Mouse (Mus musculus) liver, embryonic 14.5 days (tissue): ENCODE measurements around the gene 2700081O15Rik. TPM values are rescaled to one million over a fixed set of nuclear protein-coding genes. Genes with fewer than 3 reads are reported as not detected.
"Not testable (repeated sequence)": the region's sequence is repeated elsewhere in the genome, so short reads cannot be mapped to it uniquely, and the experiment has no call there.

Experiments used
- ATAC-seq: fragments of 200-750 bp; cut with Nextera tagmentation; 2 replicates; pipeline ENCODE4 v1.8.0; 2017; ENCODE audit warnings: moderate number of reproducible peaks, mild to moderate bottlenecking, moderate library complexity; ENCODE audit not compliant: insufficient read depth
- DNase-seq, 3 experiments: peaks; one replicate each; pipeline ENCODE4 v3.0.0-alpha.2; 2012 to 2013; ENCODE audit warnings: low read depth in 3 of 3, low spot score in 3 of 3
- H3K27ac ChIP-seq: fragments of 300-500 bp; sonication (generic); 2 replicates; pipeline ENCODE4 v1.5.1; 2014; ENCODE audit warnings: moderate library complexity, mild to moderate bottlenecking, control low read depth, inconsistent platforms
- H3K27me3 ChIP-seq: fragments of 300-500 bp; sonication (generic); 2 replicates; pipeline ENCODE4 v1.6.1; 2014; ENCODE audit warnings: mild to moderate bottlenecking, low read length, moderate library complexity; ENCODE audit not compliant: control insufficient read depth, insufficient read depth
- H3K36me3 ChIP-seq: fragments of 300-500 bp; sonication (generic); replicated peaks from 2 replicates; pipeline ENCODE4 v1.6.1; 2014; ENCODE audit warnings: low read depth; ENCODE audit not compliant: control insufficient read depth, insufficient read depth
- H3K4me1 ChIP-seq, 2 experiments: fragments of 200-500 bp in 1 of 2; fragments of 300-500 bp in 1 of 2; sonication (generic) in 1 of 2; replicated peaks; 2 replicates each; pipeline ENCODE4 v1.6.1; 2012 to 2014; ENCODE audit warnings: antibody characterized with exemption in 1 of 2, inconsistent platforms in 1 of 2, low read length in 1 of 2; ENCODE audit not compliant: control insufficient read depth in 2 of 2, insufficient read depth in 2 of 2
- H3K4me2 ChIP-seq: fragments of 300-500 bp; sonication (generic); 2 replicates; pipeline ENCODE4 v1.6.1; 2014; ENCODE audit warnings: low read depth, mild to moderate bottlenecking, control low read depth, moderate library complexity
- H3K4me3 ChIP-seq, 2 experiments: fragments of 200-500 bp in 1 of 2; fragments of 300-500 bp in 1 of 2; sonication (generic) in 1 of 2; 2 replicates each; pipeline ENCODE4 v1.5.1; 2012 to 2014; ENCODE audit warnings: low read depth in 2 of 2, low read length in 2 of 2, mild to moderate bottlenecking in 2 of 2, control low read depth in 1 of 2, inconsistent platforms in 1 of 2, moderate library complexity in 1 of 2; ENCODE audit not compliant: insufficient read depth in 1 of 2
- H3K9ac ChIP-seq: fragments of 300-500 bp; sonication (generic); replicated peaks from 2 replicates; pipeline ENCODE4 v1.6.1; 2014; ENCODE audit warnings: mild to moderate bottlenecking, control low read depth, moderate library complexity
- H3K9me3 ChIP-seq: fragments of 300-500 bp; sonication (generic); 2 replicates; pipeline ENCODE4 v1.6.1; 2016; ENCODE audit warnings: low read length, mixed read lengths; ENCODE audit not compliant: control insufficient read depth
- CTCF ChIP-seq: IDR thresholded peaks from 2 replicates; pipeline ENCODE4 v1.5.1; 2016; ENCODE audit warnings: antibody characterized with exemption, low read depth, control low read depth
- EP300 ChIP-seq: IDR thresholded peaks from 2 replicates; pipeline ENCODE4 v1.6.1; 2016; ENCODE audit warnings: antibody characterized with exemption, low read depth
- WGBS: fragments of 180-500 bp; shearing (Covaris S2); extraction: QIAGEN DNeasy Blood & Tissue Kit; methylation state at CpG from one replicate; pipeline ENCODE4 v1.1.7; 2014; ENCODE audit not compliant: insufficient replicate concordance; 5-methylcytosine and 5-hydroxymethylcytosine counted together
- polyA plus RNA-seq, 2 experiments: library from polyadenylated mRNA; depleted of rRNA in 1 of 2; stranded (reverse) in 1 of 2; unstranded in 1 of 2; fragments of >200 nt; fragmentation: Nextera tagmentation in 1 of 2; extraction: Ambion mirVana in 1 of 2; gene quantifications; 2 replicates each; pipeline versions ENCODE4 v1.2.1 to v1.2.3; 2012 to 2014

Gene 2700081O15Rik
- polyA plus RNA-seq, 2 experiments: 0.86 to 6.3 TPM

GRCm38 (mm10) chr19:7396867-7397826, 20.3 kb upstream of the 2700081O15Rik start:
- not testable (repeated sequence) for H3K27ac ChIP-seq, H3K9ac ChIP-seq, H3K4me3 ChIP-seq, H3K27me3 ChIP-seq, H3K4me2 ChIP-seq, H3K4me1 ChIP-seq, H3K9me3 ChIP-seq, H3K36me3 ChIP-seq, DNase-seq, ATAC-seq
- peak; percentile 52 for TF ChIP-seq CTCF
- 67% methylated on average over 7 of the region's 10 CpGs for WGBS

DNA sequence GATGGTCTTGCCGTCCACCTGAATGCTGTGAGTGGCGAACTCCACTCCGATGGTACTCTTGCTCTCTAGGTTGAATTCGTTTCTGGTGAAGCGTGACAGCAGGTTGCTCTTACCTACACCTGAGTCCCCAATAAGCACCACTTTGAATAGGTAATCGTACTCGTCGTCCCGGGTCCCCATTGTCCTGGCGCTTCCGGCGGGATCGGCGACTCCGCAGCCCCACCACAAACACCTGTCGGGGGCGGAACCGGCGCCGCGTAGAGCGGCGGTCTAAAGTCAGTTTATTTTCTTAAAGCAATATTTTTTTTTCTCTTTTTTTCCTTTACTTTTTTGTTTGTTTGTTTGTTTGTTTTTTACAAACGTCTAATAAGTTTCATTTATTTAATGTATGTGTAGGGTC, 18.5 kb upstream of the 2700081O15Rik start:
- not testable (repeated sequence) for H3K4me1 ChIP-seq, ATAC-seq, H3K4me3 ChIP-seq, H3K36me3 ChIP-seq, H3K9me3 ChIP-seq, H3K27me3 ChIP-seq, H3K4me2 ChIP-seq, DNase-seq, H3K27ac ChIP-seq, H3K9ac ChIP-seq
- 34% methylated on average over 24 of the region's 24 CpGs for WGBS

DNA sequence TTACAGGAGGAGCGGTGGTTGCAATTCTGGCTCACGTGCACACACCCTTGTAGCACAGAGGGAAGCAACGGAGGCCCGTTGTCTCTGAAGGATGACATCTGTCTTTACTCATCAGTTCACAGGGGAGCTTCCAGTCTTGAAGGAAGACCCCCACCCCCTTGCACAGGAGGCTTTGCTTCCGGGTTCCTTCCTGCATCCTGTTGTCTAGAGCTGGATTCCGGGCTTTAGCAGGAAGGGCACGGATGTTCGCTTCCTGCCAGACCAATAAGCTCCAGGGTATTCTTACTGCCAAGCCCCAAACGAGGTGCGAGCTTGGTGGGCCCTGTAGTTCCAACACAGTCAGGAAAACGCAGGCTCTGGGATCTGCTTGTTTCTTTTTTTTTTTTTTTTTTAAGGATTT, 16.8 kb upstream of the 2700081O15Rik start:
- Histone ChIP-seq H3K36me3 (no peaks in the 10 kb centered on the region), H3K27me3 (peaks cover 7% of the 10 kb centered on the region), H3K4me3 (no peak overlapping the region), H3K9ac (no peak overlapping the region), H3K27ac (no peak overlapping the region), H3K9me3 (no peaks in the 10 kb centered on the region), H3K4me1 (no peaks in the 10 kb centered on the region), H3K4me2 (no peak overlapping the region)
- DNase-seq (no peak), ATAC-seq (peak; percentile 21; the same call in 1 of the 2 replicates)
- no peak for TF ChIP-seq CTCF
- TF ChIP-seq EP300: no peak
- 37% methylated on average over 11 of the region's 11 CpGs for WGBS

GRCm38 (mm10) chr19:7404623-7405229, 12.7 kb upstream of the 2700081O15Rik start:
- H3K4me3 ChIP-seq: no peak overlapping the region
- H3K4me2 ChIP-seq: no peak overlapping the region
- no peaks in the 10 kb centered on the region for H3K36me3 ChIP-seq
- no peak overlapping the region for H3K9ac ChIP-seq
- H3K4me1 ChIP-seq: no peaks in the 10 kb centered on the region
- no peaks in the 10 kb centered on the region for H3K9me3 ChIP-seq
- DNase-seq (no peak), ATAC-seq (no peak)
- H3K27me3 ChIP-seq: peaks cover 3% of the 10 kb centered on the region
- no peak overlapping the region for H3K27ac ChIP-seq
- WGBS: 59% methylated on average over 9 of the region's 9 CpGs
- TF ChIP-seq EP300 (no peak), CTCF (no peak)

GRCm38 (mm10) chr19:7412361-7412760, 5.1 kb upstream of the 2700081O15Rik start:
- no peaks in the 10 kb centered on the region for H3K36me3 ChIP-seq
- no peaks in the 10 kb centered on the region for H3K4me1 ChIP-seq
- H3K27ac ChIP-seq: no peak overlapping the region
- H3K27me3 ChIP-seq: peaks cover 25% of the 10 kb centered on the region
- TF ChIP-seq CTCF: no peak
- H3K4me2 ChIP-seq: no peak overlapping the region
- DNase-seq (no peak), ATAC-seq (no peak)
- no peak overlapping the region for H3K9ac ChIP-seq
- no peaks in the 10 kb centered on the region for H3K9me3 ChIP-seq
- no peak overlapping the region for H3K4me3 ChIP-seq
- 51% methylated on average over 2 of the region's 2 CpGs for WGBS
